Mouse (Mus musculus) heart, adult 2 months (tissue): ENCODE measurements around the gene Hyal3. TPM values are rescaled to one million over a fixed set of nuclear protein-coding genes. Genes with fewer than 3 reads are reported as not detected.

Source experiments
- DNase-seq, 2 experiments: peaks; one replicate each; pipeline ENCODE4 v3.0.0; 2021
- H3K27ac ChIP-seq: fragments of 200-600 bp; 2 replicates; pipeline ENCODE4 v1.8.1; 2022
- H3K27me3 ChIP-seq: fragments of 200-500 bp; 2 replicates; pipeline ENCODE4 v1.6.1; 2012; ENCODE audit warnings: mild to moderate bottlenecking, low read length, inconsistent platforms, mixed read lengths; ENCODE audit not compliant: control insufficient read depth, insufficient read depth
- H3K36me3 ChIP-seq: fragments of 200-500 bp; 2 replicates; pipeline ENCODE4 v1.6.1; 2012; ENCODE audit warnings: low read length, inconsistent platforms; ENCODE audit not compliant: control insufficient read depth, insufficient read depth
- H3K4me1 ChIP-seq: fragments of 200-500 bp; 2 replicates; pipeline ENCODE4 v1.6.1; 2011; ENCODE audit warnings: low read length; ENCODE audit not compliant: control insufficient read depth, insufficient read depth
- H3K4me3 ChIP-seq: fragments of 200-600 bp; 2 replicates; pipeline ENCODE4 v1.8.1; 2022
- H3K79me2 ChIP-seq: fragments of 200-500 bp; replicated peaks from 2 replicates; pipeline ENCODE4 v1.6.1; 2012; ENCODE audit warnings: mild to moderate bottlenecking, inconsistent platforms, low read length, moderate library complexity, mixed read lengths; ENCODE audit not compliant: control insufficient read depth, insufficient read depth
- H3K9ac ChIP-seq: fragments of 200-500 bp; 2 replicates; pipeline ENCODE4 v1.6.1; 2012; ENCODE audit warnings: low read depth, mild to moderate bottlenecking, control low read depth, inconsistent platforms, low read length, mixed read lengths
- CTCF ChIP-seq: fragments of 200-600 bp; IDR thresholded peaks from 2 replicates; pipeline ENCODE4 v1.8.1; 2022; ENCODE audit warnings: antibody characterized with exemption, mild to moderate bottlenecking, moderate library complexity
- EP300 ChIP-seq: fragments of 200-500 bp; IDR thresholded peaks from 2 replicates; pipeline ENCODE4 v1.6.1; 2011; ENCODE audit warnings: low read depth, low read length, control low read depth; ENCODE audit not compliant: insufficient read depth
- POLR2A ChIP-seq: fragments of 200-500 bp; IDR thresholded peaks from 2 replicates; pipeline ENCODE4 v1.6.1; 2011; ENCODE audit warnings: mild to moderate bottlenecking, low read depth, low read length, control low read depth; ENCODE audit not compliant: insufficient read depth
- WGBS: fragments of 180-500 bp; shearing (Covaris S2); methylation state at CpG from one replicate; pipeline ENCODE4 v1.1.7; 2018; 5-methylcytosine and 5-hydroxymethylcytosine counted together
- intact Hi-C: fragments of 180-260 bp; cut with DNase I; formaldehyde crosslinking; loops from one replicate; pipeline ENCODE4 v1.15.1; 2025
- polyA plus RNA-seq: library from polyadenylated mRNA; depleted of rRNA; stranded (reverse); fragments of >200 nt; gene quantifications from 2 replicates; pipeline ENCODE4 v1.2.3, GENCODE M21; 2012
- total RNA-seq, 2 experiments: library from RNA; stranded (reverse); gene quantifications; 2 replicates each; pipeline ENCODE4 v1.2.3; 2021

Gene Hyal3
- total and polyA plus RNA-seq, 3 experiments: 0.29 to 0.34 (median 0.31) TPM

GRCm38 (mm10) chr9:107542721-107543120 is 37.9 kb upstream of the Hyal3 start:
- H3K27ac ChIP-seq: no peak overlapping the region; the same call in 1 of the 2 replicates
- no peak for DNase-seq
- H3K4me3 ChIP-seq: peak overlapping the region; percentile 75
- WGBS: 35% methylated on average over 8 of the region's 8 CpGs
- intact Hi-C loops: loop anchor here (1.0 to 10.0 kb wide), 2 partner anchors 9 to 858 kb away; partner anchors contain the start of genes Tex264 and Tmem115
- H3K4me1 ChIP-seq: peaks cover 5% of the 10 kb centered on the region; the same call in 1 of the 2 replicates
- H3K9ac ChIP-seq: no peak overlapping the region; the same call in 1 of the 2 replicates
- no peaks in the 10 kb centered on the region for H3K79me2 ChIP-seq
- no peaks in the 10 kb centered on the region for H3K27me3 ChIP-seq
- no peaks in the 10 kb centered on the region for H3K36me3 ChIP-seq
- TF ChIP-seq CTCF (no peak), POLR2A (no peak), EP300 (no peak)

- Histone ChIP-seq H3K9ac (no peak overlapping the region), H3K27ac (no peak overlapping the region), H3K4me1 (peaks cover 5% of the 10 kb centered on the region; the same call in 1 of the 2 replicates), H3K27me3 (no peaks in the 10 kb centered on the region), H3K79me2 (no peaks in the 10 kb centered on the region), H3K36me3 (no peaks in the 10 kb centered on the region), H3K4me3 (no peak overlapping the region)
- intact Hi-C loops: loop anchor here (10.0 kb wide), 1 partner anchor 858 kb away; the partner anchor contains the start of gene Tex264
- DNase-seq: no peak
- WGBS: 85% methylated on average over 11 of the region's 11 CpGs
- TF ChIP-seq EP300 (no peak), CTCF (no peak), POLR2A (no peak)
Observed at GRCm38 (mm10) chr9:107543299-107543698, 37.3 kb upstream of the Hyal3 start.

GRCm38 (mm10) chr9:107544196-107544700 is 36.4 kb upstream of the Hyal3 start:
- TF ChIP-seq POLR2A (no peak), CTCF (no peak), EP300 (no peak)
- Histone ChIP-seq H3K4me1 (peaks cover 5% of the 10 kb centered on the region; the same call in 1 of the 2 replicates), H3K79me2 (no peaks in the 10 kb centered on the region), H3K9ac (no peak overlapping the region), H3K27me3 (no peaks in the 10 kb centered on the region), H3K36me3 (no peaks in the 10 kb centered on the region), H3K27ac (no peak overlapping the region), H3K4me3 (no peak overlapping the region)
- DNase-seq: no peak
- intact Hi-C loops: loop anchor here (10.0 kb wide), 1 partner anchor 859 kb away; the partner anchor contains the start of gene Tex264
- WGBS: 96% methylated on average over 17 of the region's 17 CpGs

- 91% methylated on average over 12 of the region's 12 CpGs for WGBS
Observed at GRCm38 (mm10) chr9:107544729-107545128, 35.9 kb upstream of the Hyal3 start.

GRCm38 (mm10) chr9:107545199-107545598 is 35.4 kb upstream of the Hyal3 start:
- Histone ChIP-seq H3K27ac (no peak overlapping the region), H3K9ac (no peak overlapping the region), H3K79me2 (no peaks in the 10 kb centered on the region), H3K4me3 (no peak overlapping the region), H3K36me3 (no peaks in the 10 kb centered on the region), H3K27me3 (no peaks in the 10 kb centered on the region), H3K4me1 (peaks cover 5% of the 10 kb centered on the region; the same call in 1 of the 2 replicates)
- WGBS: 83% methylated on average over 10 of the region's 10 CpGs
- peak in 1 of 2 experiments; percentile 6 for DNase-seq
- TF ChIP-seq POLR2A: no peak
- intact Hi-C loops: loop anchor here (10.0 kb wide), 1 partner anchor 860 kb away; the partner anchor contains the start of gene Tex264

More at GRCm38 (mm10) chr9:107544729-107545128, 35.9 kb upstream of the Hyal3 start:
- no peak for TF ChIP-seq EP300
- no peak for TF ChIP-seq CTCF
- TF ChIP-seq POLR2A: no peak
- Histone ChIP-seq H3K9ac (no peak overlapping the region), H3K4me1 (peaks cover 5% of the 10 kb centered on the region; the same call in 1 of the 2 replicates), H3K79me2 (no peaks in the 10 kb centered on the region), H3K27me3 (no peaks in the 10 kb centered on the region), H3K27ac (no peak overlapping the region), H3K36me3 (no peaks in the 10 kb centered on the region), H3K4me3 (no peak overlapping the region)
- intact Hi-C loops: loop anchor here (10.0 kb wide), 1 partner anchor 860 kb away; the partner anchor contains the start of gene Tex264
- DNase-seq: peak in 1 of 2 experiments; percentile 9

- peak; percentile 65 to 77 for DNase-seq
- no peak overlapping the region for H3K4me3 ChIP-seq
- H3K27ac ChIP-seq: no peak overlapping the region
- no peak overlapping the region for H3K9ac ChIP-seq
- intact Hi-C loops: loop anchor here (10.0 kb wide), 1 partner anchor 861 kb away; the partner anchor contains the start of gene Tex264
- H3K79me2 ChIP-seq: no peaks in the 10 kb centered on the region
- TF ChIP-seq CTCF (peak; percentile 100), EP300 (no peak)
- H3K4me1 ChIP-seq: peaks cover 5% of the 10 kb centered on the region; the same call in 1 of the 2 replicates
- WGBS: 15% methylated on average over 3 of the region's 3 CpGs
- no peaks in the 10 kb centered on the region for H3K27me3 ChIP-seq
- no peaks in the 10 kb centered on the region for H3K36me3 ChIP-seq
Observed at GRCm38 (mm10) chr9:107545602-107546001, 35.0 kb upstream of the Hyal3 start.
